8 mouse cellular contexts compared by ENCODE assay signal in the genomic region with DNA sequence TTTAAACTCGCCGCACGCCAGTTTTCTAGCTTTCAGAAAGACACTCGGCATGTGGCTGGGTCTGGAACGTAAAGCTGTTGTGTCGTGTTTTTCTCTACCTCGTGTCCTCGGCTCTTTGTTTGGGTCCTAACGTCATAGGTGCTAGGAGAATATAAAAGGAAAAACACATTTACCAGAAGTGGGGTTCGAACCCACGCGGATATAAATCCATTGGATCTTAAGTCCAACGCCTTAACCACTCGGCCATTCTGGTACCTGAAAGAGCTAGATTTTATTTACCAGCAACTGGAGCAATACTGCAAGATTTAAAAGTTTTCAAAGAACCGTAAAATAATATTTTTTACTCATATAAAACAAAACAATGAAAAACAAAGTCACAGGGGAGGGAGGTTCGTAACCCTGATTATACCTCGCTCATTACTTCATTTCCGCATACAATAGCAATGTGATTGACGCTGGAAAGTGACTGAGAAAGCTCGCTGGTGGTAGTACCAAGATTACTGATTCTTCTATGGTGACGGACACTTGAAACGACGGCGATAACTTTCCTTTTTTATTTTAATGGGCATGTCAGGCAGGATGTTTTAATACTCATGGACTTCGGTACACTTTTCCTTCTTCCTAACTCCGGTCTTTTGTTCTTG. TPM values are rescaled to one million over a fixed set of nuclear protein-coding genes. Genes with fewer than 3 reads are reported as not detected.
DNase-seq lines count a peak whose midpoint lies in the region; ATAC-seq and TF ChIP-seq lines count a peak whose summit lies in the region.

No protein-coding gene starts in this region.

- H3K4me1 ChIP-seq in G1E (ENCODE audit: insufficient read depth, low read depth, low read length) = peaks cover 42% of the 10 kb centered on the region
- H3K4me1 ChIP-seq in forebrain, embryonic 16.5 days (replicated peaks; ENCODE audit: control insufficient read depth, insufficient read depth, low read length) = peaks cover 10% of the 10 kb centered on the region; the same call in 1 of the 2 replicates
- H3K4me1 ChIP-seq in lung, embryonic 14.5 days (ENCODE audit: insufficient read depth) = no peaks in the 10 kb centered on the region
- H3K4me1 ChIP-seq in thymus, adult 2 months (replicated peaks; ENCODE audit: control insufficient read depth, insufficient read depth, low read length) = peaks cover 6% of the 10 kb centered on the region

- peak overlapping the region; percentile 75 for H3K4me2 ChIP-seq in forebrain, embryonic 16.5 days (ENCODE audit: low read length)
- peak overlapping the region; percentile 70 for H3K4me2 ChIP-seq in lung, embryonic 14.5 days

- TF ChIP-seq POLR2A in thymus, adult 2 months (IDR thresholded peaks at IDR 0.05; ENCODE audit: control insufficient read depth, extremely low read depth, insufficient read depth, low read length, poor library complexity) = no peak

- 0 out of 2 replicates have a peak, but pooled peaks have one; percentile 31 for ATAC-seq in G1E (ENCODE audit: extremely low read depth, insufficient number of reproducible peaks, low FRiP score, poor library complexity, severe bottlenecking)
- peak; percentile 59 for ATAC-seq in forebrain, embryonic 16.5 days
- peak; percentile 39 for ATAC-seq in lung, embryonic 14.5 days (ENCODE audit: insufficient read depth)
- 0 out of 2 replicates have a peak, but pooled peaks have one; percentile 2 for ATAC-seq in neutrophil, adult 5-6 weeks (ENCODE audit: extremely low read depth, insufficient number of reproducible peaks, low FRiP score, poor library complexity, severe bottlenecking)

- peak overlapping the region; percentile 96 for H3K27ac ChIP-seq in forebrain, embryonic 16.5 days (ENCODE audit: low read length)
- H3K27ac ChIP-seq in layer of hippocampus, adult 2 months = peak overlapping the region; percentile 85
- peak overlapping the region; percentile 92 for H3K27ac ChIP-seq in lung, embryonic 14.5 days (ENCODE audit: low read depth)
- peak overlapping the region; percentile 71; the same call in 1 of the 2 replicates for H3K27ac ChIP-seq in thymus, adult 2 months (ENCODE audit: control insufficient read depth, insufficient read depth, low read length)

- H3K9me3 ChIP-seq in G1E (replicated peaks) = no peaks in the 10 kb centered on the region
- no peaks in the 10 kb centered on the region for H3K9me3 ChIP-seq in forebrain, embryonic 16.5 days (ENCODE audit: control insufficient read depth, low read length)
- H3K9me3 ChIP-seq in lung, embryonic 14.5 days (ENCODE audit: low read depth, low read length) = no peaks in the 10 kb centered on the region

- peak overlapping the region; percentile 93 for H3K9ac ChIP-seq in forebrain, embryonic 16.5 days (replicated peaks; ENCODE audit: low read depth, low read length)
- peak overlapping the region; percentile 79 for H3K9ac ChIP-seq in lung, embryonic 14.5 days

- peak overlapping the region; percentile 86 for H3K4me3 ChIP-seq in G1E (ENCODE audit: low read depth, low read length)
- H3K4me3 ChIP-seq in forebrain, embryonic 16.5 days (replicated peaks; ENCODE audit: low read length) = peak overlapping the region; percentile 71
- H3K4me3 ChIP-seq in layer of hippocampus, adult 2 months = peak overlapping the region; percentile 62
- H3K4me3 ChIP-seq in lung, embryonic 14.5 days (ENCODE audit: low read depth, low read length) = peak overlapping the region; percentile 61
- peak overlapping the region; percentile 87 for H3K4me3 ChIP-seq in thymus, adult 2 months (ENCODE audit: control insufficient read depth, insufficient read depth, low read length)

- under 1% methylated on average over 26 of the region's 26 CpGs for WGBS in forebrain, embryonic 16.5 days
- under 1% methylated on average over 26 of the region's 26 CpGs for WGBS in lung, embryonic 14.5 days
- whole genome bisulfite sequencing in thymus, adult 2 months = under 1% methylated on average over 26 of the region's 26 CpGs

- DNase-seq in G1E (ENCODE audit: low spot score) = no peak
- DNase-seq in cerebellum, adult 18-20 months = peak; percentile 64 to 87
- peak; percentile 82 for DNase-seq in heart, postnatal 4 days
- DNase-seq in layer of hippocampus, adult 2 months (ENCODE audit: low spot score in 2 of 2) = peak; percentile 79 to 84
- peak; percentile 97 for DNase-seq in lung, embryonic 14.5 days
- peak; percentile 73 for DNase-seq in thymus, adult 2 months

- TF ChIP-seq CTCF in G1E (IDR thresholded peaks at IDR 0.05; ENCODE audit: low read depth, low read length) = no peak
- no peak for TF ChIP-seq CTCF in layer of hippocampus, adult 2 months (conservative IDR thresholded peaks at IDR 0.05)
- no peak for TF ChIP-seq CTCF in lung, embryonic 14.5 days (IDR thresholded peaks at IDR 0.05; ENCODE audit: low read depth)
- no peak for TF ChIP-seq CTCF in thymus, adult 2 months (IDR thresholded peaks at IDR 0.05; ENCODE audit: borderline replicate concordance, control insufficient read depth, extremely low read depth, insufficient read depth, low read length, poor library complexity)

- 0 out of 2 replicates have a peak, but pooled peaks cover 2% of the 10 kb centered on the region for H3K27me3 ChIP-seq in G1E (ENCODE audit: insufficient read depth, low read length)
- no peaks in the 10 kb centered on the region for H3K27me3 ChIP-seq in forebrain, embryonic 16.5 days (replicated peaks; ENCODE audit: control insufficient read depth, insufficient read depth, low read length)
- no peaks in the 10 kb centered on the region for H3K27me3 ChIP-seq in lung, embryonic 14.5 days (ENCODE audit: insufficient read depth, low read length)
- no peaks in the 10 kb centered on the region for H3K27me3 ChIP-seq in thymus, adult 2 months (ENCODE audit: control insufficient read depth, insufficient read depth, low read length)

- no peaks in the 10 kb centered on the region for H3K36me3 ChIP-seq in G1E (replicated peaks)
- no peaks in the 10 kb centered on the region for H3K36me3 ChIP-seq in forebrain, embryonic 16.5 days (ENCODE audit: control insufficient read depth, insufficient read depth)
- H3K36me3 ChIP-seq in lung, embryonic 14.5 days (ENCODE audit: insufficient read depth) = no peaks in the 10 kb centered on the region
- no peaks in the 10 kb centered on the region for H3K36me3 ChIP-seq in thymus, adult 2 months (ENCODE audit: control insufficient read depth, insufficient read depth, low read length)

RNA-seq across cellular contexts. Expression of a gene that starts 30.1 kb away (rescaled TPM):
- total RNA-seq in G1E (2014; fragmentation: Nextera tagmentation) = not detected in 2 replicates
- 0.05 and 0.12 TPM in 2 replicates for total RNA-seq in G1E (2017)
- polyA plus RNA-seq in G1E (2012) = not detected in 2 replicates
- not detected in 2 replicates for polyA plus RNA-seq in forebrain, embryonic 16.5 days (2015; fragmentation: Nextera tagmentation; extraction: Ambion mirVana)
- total RNA-seq in heart, postnatal 4 days (2021) = not detected
- total RNA-seq in layer of hippocampus, adult 2 months (2021) = not detected
- polyA plus RNA-seq in lung, embryonic 14.5 days (2014; fragmentation: Nextera tagmentation; extraction: Ambion mirVana) = not detected in 2 replicates
- total RNA-seq in neutrophil, adult 5-6 weeks (2017) = not detected in 2 replicates
- not detected in 2 replicates for polyA plus RNA-seq in thymus, adult 2 months (2012; rRNA removed)

RNA-seq across cellular contexts. Expression of a gene that starts 45.3 kb away (rescaled TPM):
- 44.8 and 50.4 TPM in 2 replicates for total RNA-seq in G1E (2014; fragmentation: Nextera tagmentation)
- total RNA-seq in G1E (2017) = 28.9 and 32.1 TPM in 2 replicates
- 10.2 and 12.2 TPM in 2 replicates for polyA plus RNA-seq in G1E (2012)
- polyA plus RNA-seq in forebrain, embryonic 16.5 days (2015; fragmentation: Nextera tagmentation; extraction: Ambion mirVana) = 4.1 and 4.3 TPM in 2 replicates
- 10 to 100 TPM; 69.5 to 71.2 TPM for total RNA-seq in heart, postnatal 4 days (2021)
- 10 to 100 TPM; 50.3 to 50.9 TPM for total RNA-seq in layer of hippocampus, adult 2 months (2021)
- 7.4 and 7.5 TPM in 2 replicates for polyA plus RNA-seq in lung, embryonic 14.5 days (2014; fragmentation: Nextera tagmentation; extraction: Ambion mirVana)
- 39.0 and 42.6 TPM in 2 replicates for total RNA-seq in neutrophil, adult 5-6 weeks (2017)
- polyA plus RNA-seq in thymus, adult 2 months (2012; rRNA removed) = 23.0 and 24.5 TPM in 2 replicates

RNA-seq across cellular contexts. Expression of a gene that starts 51.4 kb away (rescaled TPM):
- total RNA-seq in G1E (2014; fragmentation: Nextera tagmentation) = not detected in 2 replicates
- not detected in 2 replicates for total RNA-seq in G1E (2017)
- not detected in 2 replicates for polyA plus RNA-seq in G1E (2012)
- not detected in 2 replicates for polyA plus RNA-seq in forebrain, embryonic 16.5 days (2015; fragmentation: Nextera tagmentation; extraction: Ambion mirVana)
- not detected for total RNA-seq in heart, postnatal 4 days (2021)
- not detected for total RNA-seq in layer of hippocampus, adult 2 months (2021)
- not detected in 2 replicates for polyA plus RNA-seq in lung, embryonic 14.5 days (2014; fragmentation: Nextera tagmentation; extraction: Ambion mirVana)
- total RNA-seq in neutrophil, adult 5-6 weeks (2017) = not detected in 2 replicates
- not detected in 2 replicates for polyA plus RNA-seq in thymus, adult 2 months (2012; rRNA removed)

Comparison
In these comparisons a context has a peak if more than half of its experiments do, and no peak if none do; other contexts are left out.
1. ATAC-seq: peak in every context shown above with its lines; median percentile 59 in forebrain, embryonic 16.5 days; 39 in lung, embryonic 14.5 days; 31 in G1E; 2 in neutrophil, adult 5-6 weeks.